Mouse (Mus musculus) layer of hippocampus, adult 2 months (tissue): ENCODE measurements at regions not wholly inside any gene's neighbourhood (a gene's known extent, or its start where the extent isn't known, plus 50 kb on each side); places are given as distances from the start of the nearest gene placed in this dataset.
A peak's percentile ranks its signal among the peaks of the same experiment; 100 is the strongest.

Experiments used
- DNase-seq, 2 experiments: peaks; one replicate each; pipeline ENCODE4 v3.0.0; 2022; ENCODE audit warnings: low spot score in 2 of 2
- H3K27ac ChIP-seq: fragments of 200-600 bp; 2 replicates; pipeline ENCODE4 v1.8.1; 2022
- H3K4me3 ChIP-seq: fragments of 200-600 bp; 2 replicates; pipeline ENCODE4 v1.8.1; 2022; ENCODE audit warnings: mild to moderate bottlenecking
- CTCF ChIP-seq: fragments of 200-600 bp; conservative IDR thresholded peaks from 2 replicates; pipeline ENCODE4 v1.8.1; 2022; ENCODE audit warnings: antibody characterized with exemption, mild to moderate bottlenecking, moderate library complexity

GRCm38 (mm10) chr1:121735113-121735719, 167.4 kb upstream of the Ddx18 start:
- TF ChIP-seq CTCF, result no peak
- Histone ChIP-seq H3K27ac (no peak overlapping the region), H3K4me3 (no peak overlapping the region)
- no peak for DNase-seq

GRCm38 (mm10) chr1:121734456-121735112, 166.8 kb upstream of the Ddx18 start:
- Histone ChIP-seq H3K4me3 (no peak overlapping the region), H3K27ac (no peak overlapping the region)
- no peak for TF ChIP-seq CTCF
- no peak for DNase-seq

GRCm38 (mm10) chr1:121709317-121709860, 141.6 kb upstream of the Ddx18 start:
- no peak for TF ChIP-seq CTCF
- Histone ChIP-seq H3K27ac (no peak overlapping the region), H3K4me3 (no peak overlapping the region; the same call in 1 of the 2 replicates)
- no peak for DNase-seq

- Histone ChIP-seq H3K27ac (no peak overlapping the region), H3K4me3 (no peak overlapping the region)
- DNase-seq, result no peak
- TF ChIP-seq CTCF, result peak; percentile 39
Measured at GRCm38 (mm10) chr1:121708301-121708700, 140.5 kb upstream of the Ddx18 start.

- TF ChIP-seq CTCF, result no peak
- Histone ChIP-seq H3K27ac (no peak overlapping the region), H3K4me3 (no peak overlapping the region)
- peak in 1 of 2 experiments; percentile 10 for DNase-seq
Measured at GRCm38 (mm10) chr1:121701826-121702225, 134.0 kb upstream of the Ddx18 start.

- Histone ChIP-seq H3K27ac (no peak overlapping the region), H3K4me3 (no peak overlapping the region)
- TF ChIP-seq CTCF, result no peak
- no peak for DNase-seq
Measured at GRCm38 (mm10) chr1:121653901-121654300, 86.1 kb upstream of the Ddx18 start.

- DNase-seq, result no peak
- Histone ChIP-seq H3K4me3 (no peak overlapping the region), H3K27ac (no peak overlapping the region)
- TF ChIP-seq CTCF, result no peak
Measured at GRCm38 (mm10) chr1:121650071-121650470, 82.3 kb upstream of the Ddx18 start.

- no peak overlapping the region for H3K4me3 ChIP-seq
- H3K27ac ChIP-seq, result no peak overlapping the region
- no peak for DNase-seq
- no peak for TF ChIP-seq CTCF
Measured at GRCm38 (mm10) chr1:121631466-121631865, 63.7 kb upstream of the Ddx18 start.

GRCm38 (mm10) chr1:121620262-121620661, 52.5 kb upstream of the Ddx18 start:
- no peak for TF ChIP-seq CTCF
- no peak for DNase-seq
- Histone ChIP-seq H3K4me3 (no peak overlapping the region), H3K27ac (no peak overlapping the region)

GRCm38 (mm10) chr1:121618550-121618949, 50.8 kb upstream of the Ddx18 start:
- Histone ChIP-seq H3K27ac (no peak overlapping the region), H3K4me3 (no peak overlapping the region)
- no peak for TF ChIP-seq CTCF
- no peak for DNase-seq
